Mouse (Mus musculus) testis, adult 2 months (tissue): ENCODE results near the gene Vegfd. TPM values are rescaled to one million over a fixed set of nuclear protein-coding genes. Genes with fewer than 3 reads are reported as not detected.

ENCODE experiments used
- H3K27ac ChIP-seq: fragments of 200-500 bp; 2 replicates; pipeline ENCODE4 v1.5.1; 2012; ENCODE audit warnings: low read depth, low read length; ENCODE audit not compliant: control insufficient read depth, insufficient read depth
- H3K27me3 ChIP-seq: fragments of 200-500 bp; 2 replicates; pipeline ENCODE4 v1.6.1; 2012; ENCODE audit warnings: mild to moderate bottlenecking, low read length, moderate library complexity; ENCODE audit not compliant: control insufficient read depth, insufficient read depth
- H3K36me3 ChIP-seq: fragments of 200-500 bp; 2 replicates; pipeline ENCODE4 v1.6.1; 2012; ENCODE audit warnings: mild to moderate bottlenecking, low read length; ENCODE audit not compliant: control insufficient read depth, insufficient read depth
- H3K4me1 ChIP-seq: fragments of 200-500 bp; 2 replicates; pipeline ENCODE4 v1.6.1; 2012; ENCODE audit warnings: low read length; ENCODE audit not compliant: control insufficient read depth, insufficient read depth
- H3K4me3 ChIP-seq: fragments of 200-500 bp; 2 replicates; pipeline ENCODE4 v1.5.1; 2012; ENCODE audit warnings: low read depth, mild to moderate bottlenecking, low read length, moderate library complexity, mixed read lengths; ENCODE audit not compliant: control insufficient read depth
- CTCF ChIP-seq: fragments of 200-500 bp; IDR thresholded peaks from 2 replicates; pipeline ENCODE4 v1.5.1; 2012; ENCODE audit warnings: low read depth, mild to moderate bottlenecking, inconsistent platforms, low read length, moderate library complexity; ENCODE audit not compliant: control insufficient read depth, insufficient read depth, insufficient replicate concordance
- POLR2A ChIP-seq: fragments of 200-500 bp; IDR thresholded peaks from 2 replicates; pipeline ENCODE4 v1.6.1; 2012; ENCODE audit warnings: low read depth, mild to moderate bottlenecking, inconsistent platforms, low read length, moderate library complexity; ENCODE audit not compliant: control insufficient read depth
- polyA plus RNA-seq: library from polyadenylated mRNA; depleted of rRNA; stranded (reverse); fragments of >200 nt; gene quantifications from 2 replicates; pipeline ENCODE4 v1.2.3, GENCODE M21; 2012

Vegfd gene
- polyA plus RNA-seq, 1 experiment = 1.4 TPM

DNA sequence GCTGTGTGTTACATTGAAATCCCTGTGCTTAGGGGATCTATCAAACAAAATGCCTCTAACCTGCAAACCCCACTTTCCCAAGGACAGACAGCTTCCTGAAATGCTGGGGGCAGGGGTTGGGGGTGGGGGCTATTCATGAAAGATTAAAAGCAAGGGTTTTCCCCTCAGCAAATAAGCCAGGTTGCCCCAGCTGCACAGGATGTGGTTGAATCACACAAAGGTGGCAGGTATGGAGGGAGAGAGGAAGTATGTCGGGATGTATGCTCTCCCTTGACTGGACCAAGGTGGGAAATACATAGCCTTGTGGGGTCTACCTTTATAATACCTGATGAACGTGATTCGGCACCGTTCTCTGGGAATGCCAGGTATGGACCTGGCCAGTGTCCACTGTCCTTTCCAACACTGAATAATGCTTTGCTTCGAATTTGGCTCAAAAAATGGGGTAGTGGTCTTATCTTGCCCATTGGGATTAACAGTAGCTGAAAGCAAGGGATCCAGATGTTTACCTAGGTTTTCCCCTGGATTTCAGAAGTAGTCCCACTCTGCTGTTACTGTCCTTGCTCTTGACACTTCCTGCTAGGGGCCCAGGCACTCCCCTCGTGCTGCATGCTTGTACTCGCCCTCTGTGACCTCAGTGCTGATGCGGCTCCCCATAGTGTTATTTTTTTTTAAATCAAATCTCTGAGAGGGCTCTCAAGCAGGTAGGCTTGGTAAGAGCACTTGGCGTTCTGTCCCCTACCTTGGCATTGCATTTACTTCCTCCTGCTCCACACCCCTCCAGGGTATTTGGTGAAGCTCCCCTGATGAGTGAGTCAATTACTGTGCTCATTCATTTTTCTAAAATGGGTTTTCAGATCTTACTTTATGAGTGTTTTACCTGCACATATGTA lies 33.2 kb downstream of the Vegfd start:
- Histone ChIP-seq H3K36me3 (no peaks in the 10 kb centered on the region), H3K27ac (no peak overlapping the region), H3K27me3 (no peaks in the 10 kb centered on the region), H3K4me1 (no peaks in the 10 kb centered on the region), H3K4me3 (no peak overlapping the region)
- no peak for TF ChIP-seq POLR2A
- no peak for TF ChIP-seq CTCF

- H3K4me1 ChIP-seq = no peaks in the 10 kb centered on the region
Observed at GRCm38 (mm10) chrX:164408301-164408927, 35.2 kb downstream of the Vegfd start.

DNA sequence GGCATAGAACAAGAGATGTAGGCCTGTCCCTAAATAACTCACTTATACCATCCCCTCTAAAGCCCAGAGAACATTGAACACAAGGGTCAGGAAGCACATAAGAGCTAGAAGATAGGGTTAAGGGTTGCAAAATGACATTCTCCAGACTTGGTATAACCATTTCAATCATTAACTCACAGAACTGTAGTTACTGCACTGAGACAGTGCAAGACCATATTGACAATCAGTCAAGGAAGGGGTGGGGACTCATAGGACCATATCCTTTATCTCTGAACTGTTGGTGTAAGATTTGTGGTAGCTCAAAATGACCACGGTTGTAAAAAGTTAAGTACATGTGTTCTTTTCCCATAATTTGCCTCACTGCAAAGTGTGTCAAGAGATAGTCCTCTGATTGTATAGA lies 37.4 kb downstream of the Vegfd start:
- no peaks in the 10 kb centered on the region for H3K4me1 ChIP-seq
- H3K4me3 ChIP-seq = no peak overlapping the region
- no peak overlapping the region for H3K27ac ChIP-seq
- H3K27me3 ChIP-seq = no peaks in the 10 kb centered on the region
- no peaks in the 10 kb centered on the region for H3K36me3 ChIP-seq
- no peak for TF ChIP-seq POLR2A
- TF ChIP-seq CTCF = no peak

More at GRCm38 (mm10) chrX:164408301-164408927, 35.2 kb downstream of the Vegfd start:
- TF ChIP-seq POLR2A = no peak
- TF ChIP-seq CTCF = no peak
- Histone ChIP-seq H3K27me3 (no peaks in the 10 kb centered on the region), H3K27ac (no peak overlapping the region), H3K36me3 (no peaks in the 10 kb centered on the region), H3K4me3 (no peak overlapping the region)

- H3K27me3 ChIP-seq = no peaks in the 10 kb centered on the region
- no peaks in the 10 kb centered on the region for H3K36me3 ChIP-seq
- no peak overlapping the region for H3K4me3 ChIP-seq
- no peak for TF ChIP-seq POLR2A
- TF ChIP-seq CTCF = no peak
- H3K4me1 ChIP-seq = no peaks in the 10 kb centered on the region
- no peak overlapping the region for H3K27ac ChIP-seq
Observed at GRCm38 (mm10) chrX:164416803-164417202, 43.6 kb downstream of the Vegfd start.

DNA sequence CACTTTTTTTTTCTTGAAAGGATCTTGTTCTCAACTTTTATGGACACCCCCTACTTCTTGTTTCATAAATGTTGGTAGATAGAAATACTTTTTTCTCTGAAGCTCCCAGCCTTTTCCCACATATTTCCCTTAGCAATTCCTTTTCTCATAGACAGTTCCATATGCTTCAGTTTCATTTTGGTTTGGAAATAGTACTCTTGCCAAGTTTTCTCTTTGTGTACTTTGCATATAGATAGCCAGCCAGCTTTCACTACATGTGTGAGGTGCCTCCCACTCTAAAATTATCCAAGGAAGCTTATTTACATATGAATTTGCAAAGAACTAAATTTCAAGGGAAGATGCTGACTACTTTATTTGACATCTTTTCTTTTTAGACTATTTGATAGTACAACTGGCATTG lies 44.8 kb downstream of the Vegfd start:
- H3K27ac ChIP-seq = no peak overlapping the region
- no peaks in the 10 kb centered on the region for H3K36me3 ChIP-seq
- no peaks in the 10 kb centered on the region for H3K27me3 ChIP-seq
- TF ChIP-seq CTCF = no peak
- TF ChIP-seq POLR2A = no peak
- H3K4me1 ChIP-seq = no peaks in the 10 kb centered on the region
- no peak overlapping the region for H3K4me3 ChIP-seq

GRCm38 (mm10) chrX:164419471-164419939 lies 46.3 kb downstream of the Vegfd start, which contains the start of gene Piga:
Gene Piga (plus strand): TSS chrX:164419787.
- no peaks in the 10 kb centered on the region for H3K36me3 ChIP-seq
- H3K4me1 ChIP-seq = no peaks in the 10 kb centered on the region
- H3K27ac ChIP-seq = peak within 1 kb of the TSS; percentile 96
- H3K27me3 ChIP-seq = no peaks in the 10 kb centered on the region
- TF ChIP-seq CTCF (no peak), POLR2A (peak; percentile 86; the same call in 1 of the 2 replicates)
- H3K4me3 ChIP-seq = peak within 1 kb of the TSS; percentile 96

DNA sequence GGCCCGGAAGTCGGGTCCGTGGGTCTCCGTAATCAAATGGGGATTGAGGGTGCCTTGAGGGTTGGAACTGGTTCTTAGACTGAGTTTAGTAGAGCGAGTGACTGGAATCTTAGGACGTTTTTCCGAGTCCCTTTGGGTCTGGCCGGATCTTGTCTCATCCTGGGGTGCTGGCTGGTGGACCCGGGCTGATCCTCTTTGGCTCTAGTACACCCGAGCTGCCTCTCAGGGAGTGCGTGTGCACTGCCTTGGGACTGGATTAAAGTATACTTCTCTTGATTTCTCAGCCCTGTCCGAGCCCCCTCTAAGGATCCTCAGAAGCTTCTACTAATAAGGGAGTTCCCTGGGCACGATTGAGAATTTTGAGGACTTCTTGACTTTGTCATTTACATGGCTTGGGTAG lies 46.8 kb downstream of the Vegfd start:
- H3K36me3 ChIP-seq = no peaks in the 10 kb centered on the region
- H3K27me3 ChIP-seq = no peaks in the 10 kb centered on the region
- no peak for TF ChIP-seq POLR2A
- TF ChIP-seq CTCF = no peak
- no peaks in the 10 kb centered on the region for H3K4me1 ChIP-seq
- peak overlapping the region; percentile 96 for H3K4me3 ChIP-seq
- H3K27ac ChIP-seq = peak overlapping the region; percentile 96
